Mouse (Mus musculus): ENCODE measurements around the gene Lrif1. TPM values are rescaled to one million over a fixed set of nuclear protein-coding genes. Genes with fewer than 3 reads are reported as not detected.
"Not testable (repeated sequence)": the region's sequence is repeated elsewhere in the genome, so short reads cannot be mapped to it uniquely, and the experiment has no call there.

The Lrif1 gene
- polyA plus RNA-seq (2015; fragmentation: Nextera tagmentation; extraction: Ambion mirVana) = 11.9 and 13.5 TPM in 2 replicates

GRCm38 (mm10) chr3:106684830-106685229 lies at the start of gene Lrif1:
Gene Lrif1 (plus strand): TSS chr3:106684987.
- Histone ChIP-seq H3K4me1 (ENCODE audit: control insufficient read depth, insufficient read depth, low read length) (no peaks in the 10 kb centered on the region), H3K9me3 (replicated peaks; ENCODE audit: control insufficient read depth, low read length) (no peaks in the 10 kb centered on the region), H3K4me2 (ENCODE audit: low read depth, low read length) (peak within 1 kb of the TSS; percentile 57), H3K9ac (ENCODE audit: low read length) (peak within 1 kb of the TSS; percentile 67), H3K36me3 (ENCODE audit: control insufficient read depth, insufficient read depth, low read length) (no peaks in the 10 kb centered on the region), H3K27ac (ENCODE audit: low read length) (no peak within 1 kb of the TSS), H3K27me3 (ENCODE audit: control insufficient read depth, insufficient read depth, low read length) (no peaks in the 10 kb centered on the region), H3K4me3 (replicated peaks; ENCODE audit: low read length) (peak within 1 kb of the TSS; percentile 55)
- ATAC-seq (ENCODE audit: insufficient read depth, low FRiP score) = peak; percentile 87
- WGBS = under 1% methylated on average over 20 of the region's 20 CpGs

DNA sequence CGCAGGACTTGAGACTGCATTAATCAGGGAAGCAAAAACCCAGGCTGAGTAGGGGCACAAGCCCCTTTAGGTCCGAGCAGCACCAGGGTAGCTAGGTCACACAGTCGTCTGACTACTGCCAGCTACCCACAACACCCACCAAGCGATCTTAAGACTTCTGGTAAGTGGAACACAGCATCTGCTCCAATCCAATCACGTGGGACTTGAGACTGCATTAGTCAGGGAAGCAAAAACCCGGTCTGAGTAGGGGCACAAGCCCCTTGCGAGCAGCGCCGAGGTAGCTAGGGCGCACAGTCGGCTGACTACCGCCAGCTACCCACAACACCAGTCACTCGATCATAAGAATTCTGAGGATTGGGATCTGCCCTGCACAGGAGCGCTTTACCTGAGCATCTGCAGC lies 12.0 kb upstream of the Lrif1 start:
- 61% methylated on average over 14 of the region's 14 CpGs for WGBS
- H3K9me3 ChIP-seq (replicated peaks; ENCODE audit: control insufficient read depth, low read length); ATAC-seq (ENCODE audit: insufficient read depth, low FRiP score); H3K36me3 ChIP-seq (ENCODE audit: control insufficient read depth, insufficient read depth, low read length); H3K27ac ChIP-seq (ENCODE audit: low read length); H3K4me1 ChIP-seq (ENCODE audit: control insufficient read depth, insufficient read depth, low read length); H3K9ac ChIP-seq (ENCODE audit: low read length); H3K4me2 ChIP-seq (ENCODE audit: low read depth, low read length); H3K27me3 ChIP-seq (ENCODE audit: control insufficient read depth, insufficient read depth, low read length); H3K4me3 ChIP-seq (replicated peaks; ENCODE audit: low read length): not testable (repeated sequence)

DNA sequence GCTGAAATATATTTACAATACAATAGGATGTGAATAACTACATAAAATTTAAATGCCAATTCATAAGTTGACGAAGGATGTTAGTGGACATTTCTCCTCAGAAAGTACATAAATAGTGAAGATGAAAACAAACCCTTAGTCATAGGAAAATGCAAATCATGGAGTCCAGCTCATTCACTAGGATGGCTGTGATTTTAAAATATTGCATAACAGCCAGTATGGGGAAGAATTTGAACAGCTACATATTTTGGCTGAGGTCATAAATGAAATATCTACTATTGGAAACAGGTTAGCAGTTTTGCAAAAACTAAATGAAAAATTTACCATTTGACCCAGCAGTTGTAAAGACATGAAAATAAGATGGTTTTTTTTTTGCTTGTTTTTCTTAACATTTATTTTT lies 594 bp downstream of the Lrif1 start:
- WGBS = 26% methylated on average over 1 of the region's 1 CpGs
- no peak overlapping the region for H3K27ac ChIP-seq (ENCODE audit: low read length)
- no peaks in the 10 kb centered on the region for H3K9me3 ChIP-seq (replicated peaks; ENCODE audit: control insufficient read depth, low read length)
- no peak overlapping the region for H3K9ac ChIP-seq (ENCODE audit: low read length)
- no peak for ATAC-seq (ENCODE audit: insufficient read depth, low FRiP score)
- no peaks in the 10 kb centered on the region for H3K4me1 ChIP-seq (ENCODE audit: control insufficient read depth, insufficient read depth, low read length)
- no peaks in the 10 kb centered on the region for H3K27me3 ChIP-seq (ENCODE audit: control insufficient read depth, insufficient read depth, low read length)
- H3K4me2 ChIP-seq (ENCODE audit: low read depth, low read length) = peak overlapping the region; percentile 57
- no peaks in the 10 kb centered on the region for H3K36me3 ChIP-seq (ENCODE audit: control insufficient read depth, insufficient read depth, low read length)
- H3K4me3 ChIP-seq (replicated peaks; ENCODE audit: low read length) = peak overlapping the region; percentile 55

- H3K27me3 ChIP-seq (ENCODE audit: control insufficient read depth, insufficient read depth, low read length) = no peaks in the 10 kb centered on the region; the same call in 1 of the 2 replicates
- ATAC-seq (ENCODE audit: insufficient read depth, low FRiP score) = peak; percentile 99
- peak overlapping the region; percentile 99 for H3K27ac ChIP-seq (ENCODE audit: low read length)
- peak overlapping the region; percentile 84 for H3K9ac ChIP-seq (ENCODE audit: low read length)
- peak overlapping the region; percentile 72 for H3K4me2 ChIP-seq (ENCODE audit: low read depth, low read length)
- peak overlapping the region; percentile 74 for H3K4me3 ChIP-seq (replicated peaks; ENCODE audit: low read length)
- no peaks in the 10 kb centered on the region for H3K36me3 ChIP-seq (ENCODE audit: control insufficient read depth, insufficient read depth, low read length)
- no peaks in the 10 kb centered on the region for H3K4me1 ChIP-seq (ENCODE audit: control insufficient read depth, insufficient read depth, low read length)
- H3K9me3 ChIP-seq (replicated peaks; ENCODE audit: control insufficient read depth, low read length) = no peaks in the 10 kb centered on the region
- 1% methylated on average over 31 of the region's 31 CpGs for WGBS
Observed at GRCm38 (mm10) chr3:106721397-106722027, 36.7 kb downstream of the Lrif1 start.

- Histone ChIP-seq H3K4me1 (ENCODE audit: control insufficient read depth, insufficient read depth, low read length) (no peaks in the 10 kb centered on the region), H3K9ac (ENCODE audit: low read length) (peak overlapping the region; percentile 84), H3K4me2 (ENCODE audit: low read depth, low read length) (peak overlapping the region; percentile 72), H3K27ac (ENCODE audit: low read length) (peak overlapping the region; percentile 99), H3K27me3 (ENCODE audit: control insufficient read depth, insufficient read depth, low read length) (no peaks in the 10 kb centered on the region; the same call in 1 of the 2 replicates), H3K36me3 (ENCODE audit: control insufficient read depth, insufficient read depth, low read length) (no peaks in the 10 kb centered on the region), H3K9me3 (replicated peaks; ENCODE audit: control insufficient read depth, low read length) (no peaks in the 10 kb centered on the region), H3K4me3 (replicated peaks; ENCODE audit: low read length) (peak overlapping the region; percentile 74)
- under 1% methylated on average over 33 of the region's 33 CpGs for WGBS
- peak; percentile 89 for ATAC-seq (ENCODE audit: insufficient read depth, low FRiP score)
Observed at GRCm38 (mm10) chr3:106722028-106722945, 37.5 kb downstream of the Lrif1 start.

- Histone ChIP-seq H3K4me1 (ENCODE audit: control insufficient read depth, insufficient read depth, low read length) (no peaks in the 10 kb centered on the region), H3K36me3 (ENCODE audit: control insufficient read depth, insufficient read depth, low read length) (no peaks in the 10 kb centered on the region), H3K27me3 (ENCODE audit: control insufficient read depth, insufficient read depth, low read length) (no peaks in the 10 kb centered on the region), H3K4me3 (replicated peaks; ENCODE audit: low read length) (no peak overlapping the region), H3K9ac (ENCODE audit: low read length) (no peak overlapping the region), H3K9me3 (replicated peaks; ENCODE audit: control insufficient read depth, low read length) (no peaks in the 10 kb centered on the region), H3K27ac (ENCODE audit: low read length) (no peak overlapping the region), H3K4me2 (ENCODE audit: low read depth, low read length) (no peak overlapping the region)
- WGBS = 64% methylated on average over 1 of the region's 1 CpGs
- no peak for ATAC-seq (ENCODE audit: insufficient read depth, low FRiP score)
Observed at GRCm38 (mm10) chr3:106755898-106756297, 71.1 kb downstream of the Lrif1 start.

GRCm38 (mm10) chr3:106771834-106772233 lies 87.0 kb downstream of the Lrif1 start:
- no peaks in the 10 kb centered on the region for H3K36me3 ChIP-seq (ENCODE audit: control insufficient read depth, insufficient read depth, low read length)
- no peak overlapping the region for H3K27ac ChIP-seq (ENCODE audit: low read length)
- no peaks in the 10 kb centered on the region for H3K27me3 ChIP-seq (ENCODE audit: control insufficient read depth, insufficient read depth, low read length)
- no peak for ATAC-seq (ENCODE audit: insufficient read depth, low FRiP score)
- no peaks in the 10 kb centered on the region for H3K4me1 ChIP-seq (ENCODE audit: control insufficient read depth, insufficient read depth, low read length)
- H3K9ac ChIP-seq (ENCODE audit: low read length) = no peak overlapping the region
- no peak overlapping the region for H3K4me3 ChIP-seq (replicated peaks; ENCODE audit: low read length)
- no peaks in the 10 kb centered on the region for H3K9me3 ChIP-seq (replicated peaks; ENCODE audit: control insufficient read depth, low read length)
- H3K4me2 ChIP-seq (ENCODE audit: low read depth, low read length) = no peak overlapping the region
- 77% methylated on average over 1 of the region's 1 CpGs for WGBS

DNA sequence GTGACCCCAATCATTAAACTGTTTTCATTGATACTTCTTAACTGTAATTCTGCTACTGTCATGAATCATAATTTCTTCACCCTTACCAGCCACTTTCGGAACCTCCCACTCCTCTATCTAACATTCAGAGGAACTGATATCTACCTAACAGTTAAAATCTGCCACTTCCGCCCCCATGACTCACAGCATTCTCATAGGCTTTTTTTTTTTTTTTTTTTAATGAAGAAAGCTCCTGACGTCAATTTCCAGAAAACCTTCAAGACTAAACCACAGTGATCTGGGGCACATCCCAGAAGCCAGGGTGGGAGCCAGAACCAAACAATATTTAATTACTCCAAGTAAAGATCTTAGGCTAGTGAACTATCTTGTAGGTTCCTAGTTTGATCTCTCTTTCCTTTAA lies 100.3 kb downstream of the Lrif1 start:
- H3K27me3 ChIP-seq (ENCODE audit: control insufficient read depth, insufficient read depth, low read length) = no peaks in the 10 kb centered on the region
- no peaks in the 10 kb centered on the region for H3K4me1 ChIP-seq (ENCODE audit: control insufficient read depth, insufficient read depth, low read length)
- H3K4me3 ChIP-seq (replicated peaks; ENCODE audit: low read length) = no peak overlapping the region
- no peak overlapping the region for H3K9ac ChIP-seq (ENCODE audit: low read length)
- H3K36me3 ChIP-seq (ENCODE audit: control insufficient read depth, insufficient read depth, low read length) = no peaks in the 10 kb centered on the region
- 72% methylated on average over 3 of the region's 3 CpGs for WGBS
- no peak overlapping the region for H3K27ac ChIP-seq (ENCODE audit: low read length)
- H3K4me2 ChIP-seq (ENCODE audit: low read depth, low read length) = no peak overlapping the region
- H3K9me3 ChIP-seq (replicated peaks; ENCODE audit: control insufficient read depth, low read length) = no peaks in the 10 kb centered on the region
- no peak for ATAC-seq (ENCODE audit: insufficient read depth, low FRiP score)
